Mouse (Mus musculus) heart, adult 2 months (tissue): ENCODE measurements at regions not wholly inside any gene's neighbourhood (a gene's known extent, or its start where the extent isn't known, plus 50 kb on each side); places are given as distances from the start of the nearest gene placed in this dataset.

Experiments
- DNase-seq, 2 experiments: peaks; one replicate each; pipeline ENCODE4 v3.0.0; 2021
- H3K27ac ChIP-seq: fragments of 200-600 bp; 2 replicates; pipeline ENCODE4 v1.8.1; 2022
- H3K27me3 ChIP-seq: fragments of 200-500 bp; 2 replicates; pipeline ENCODE4 v1.6.1; 2012; ENCODE audit warnings: mild to moderate bottlenecking, low read length, inconsistent platforms, mixed read lengths; ENCODE audit not compliant: control insufficient read depth, insufficient read depth
- H3K36me3 ChIP-seq: fragments of 200-500 bp; 2 replicates; pipeline ENCODE4 v1.6.1; 2012; ENCODE audit warnings: low read length, inconsistent platforms; ENCODE audit not compliant: control insufficient read depth, insufficient read depth
- H3K4me1 ChIP-seq: fragments of 200-500 bp; 2 replicates; pipeline ENCODE4 v1.6.1; 2011; ENCODE audit warnings: low read length; ENCODE audit not compliant: control insufficient read depth, insufficient read depth
- H3K4me3 ChIP-seq: fragments of 200-600 bp; 2 replicates; pipeline ENCODE4 v1.8.1; 2022
- H3K79me2 ChIP-seq: fragments of 200-500 bp; replicated peaks from 2 replicates; pipeline ENCODE4 v1.6.1; 2012; ENCODE audit warnings: mild to moderate bottlenecking, inconsistent platforms, low read length, moderate library complexity, mixed read lengths; ENCODE audit not compliant: control insufficient read depth, insufficient read depth
- H3K9ac ChIP-seq: fragments of 200-500 bp; 2 replicates; pipeline ENCODE4 v1.6.1; 2012; ENCODE audit warnings: low read depth, mild to moderate bottlenecking, control low read depth, inconsistent platforms, low read length, mixed read lengths
- CTCF ChIP-seq: fragments of 200-600 bp; IDR thresholded peaks from 2 replicates; pipeline ENCODE4 v1.8.1; 2022; ENCODE audit warnings: antibody characterized with exemption, mild to moderate bottlenecking, moderate library complexity
- EP300 ChIP-seq: fragments of 200-500 bp; IDR thresholded peaks from 2 replicates; pipeline ENCODE4 v1.6.1; 2011; ENCODE audit warnings: low read depth, low read length, control low read depth; ENCODE audit not compliant: insufficient read depth
- POLR2A ChIP-seq: fragments of 200-500 bp; IDR thresholded peaks from 2 replicates; pipeline ENCODE4 v1.6.1; 2011; ENCODE audit warnings: mild to moderate bottlenecking, low read depth, low read length, control low read depth; ENCODE audit not compliant: insufficient read depth
- WGBS: fragments of 180-500 bp; shearing (Covaris S2); methylation state at CpG from one replicate; pipeline ENCODE4 v1.1.7; 2018; 5-methylcytosine and 5-hydroxymethylcytosine counted together
- intact Hi-C: fragments of 180-260 bp; cut with DNase I; formaldehyde crosslinking; loops from one replicate; pipeline ENCODE4 v1.15.1; 2025

- Histone ChIP-seq H3K79me2 (no peaks in the 10 kb centered on the region), H3K4me3 (no peak overlapping the region), H3K36me3 (no peaks in the 10 kb centered on the region), H3K27ac (no peak overlapping the region), H3K4me1 (no peaks in the 10 kb centered on the region), H3K27me3 (no peaks in the 10 kb centered on the region), H3K9ac (no peak overlapping the region)
- no peak for DNase-seq
- TF ChIP-seq EP300 = no peak
- no peak for TF ChIP-seq POLR2A
- no peak for TF ChIP-seq CTCF
- WGBS = 37% methylated on average over 1 of the region's 1 CpGs
- intact Hi-C loops = no loop called here
Measured at GRCm38 (mm10) chr5:64452668-64453334, 296.7 kb downstream of the Tbc1d1 start.

GRCm38 (mm10) chr5:64459807-64460206 is 303.7 kb downstream of the Tbc1d1 start:
- no peak for TF ChIP-seq POLR2A
- TF ChIP-seq EP300 = no peak
- TF ChIP-seq CTCF = no peak
- H3K27ac ChIP-seq = no peak overlapping the region
- intact Hi-C loops = no loop called here
- H3K79me2 ChIP-seq = no peaks in the 10 kb centered on the region
- no peaks in the 10 kb centered on the region for H3K27me3 ChIP-seq
- H3K36me3 ChIP-seq = no peaks in the 10 kb centered on the region
- H3K4me1 ChIP-seq = no peaks in the 10 kb centered on the region
- WGBS = 89% methylated on average over 5 of the region's 5 CpGs
- DNase-seq = no peak
- H3K4me3 ChIP-seq = no peak overlapping the region
- no peak overlapping the region for H3K9ac ChIP-seq

GRCm38 (mm10) chr5:64460891-64461290 is 304.8 kb downstream of the Tbc1d1 start:
- no peak for TF ChIP-seq EP300
- TF ChIP-seq CTCF = no peak
- TF ChIP-seq POLR2A = no peak
- intact Hi-C loops = no loop called here
- H3K4me3 ChIP-seq = no peak overlapping the region
- DNase-seq = no peak
- H3K79me2 ChIP-seq = no peaks in the 10 kb centered on the region
- no peak overlapping the region for H3K27ac ChIP-seq
- H3K36me3 ChIP-seq = no peaks in the 10 kb centered on the region
- 91% methylated on average over 1 of the region's 1 CpGs for WGBS
- H3K27me3 ChIP-seq = no peaks in the 10 kb centered on the region
- no peak overlapping the region for H3K9ac ChIP-seq
- H3K4me1 ChIP-seq = no peaks in the 10 kb centered on the region

GRCm38 (mm10) chr5:64461592-64461991 is 305.5 kb downstream of the Tbc1d1 start:
- Histone ChIP-seq H3K36me3 (no peaks in the 10 kb centered on the region), H3K4me3 (no peak overlapping the region), H3K79me2 (no peaks in the 10 kb centered on the region), H3K4me1 (no peaks in the 10 kb centered on the region), H3K27ac (no peak overlapping the region), H3K27me3 (no peaks in the 10 kb centered on the region), H3K9ac (no peak overlapping the region)
- intact Hi-C loops = no loop called here
- WGBS = 89% methylated on average over 4 of the region's 4 CpGs
- TF ChIP-seq POLR2A = no peak
- TF ChIP-seq EP300 = no peak
- TF ChIP-seq CTCF = no peak
- DNase-seq = no peak

- TF ChIP-seq CTCF = no peak
- H3K27ac ChIP-seq = no peak overlapping the region
- H3K4me3 ChIP-seq = no peak overlapping the region
- H3K9ac ChIP-seq = no peak overlapping the region
- no peaks in the 10 kb centered on the region for H3K79me2 ChIP-seq
- H3K27me3 ChIP-seq = no peaks in the 10 kb centered on the region
- intact Hi-C loops = no loop called here
- DNase-seq = no peak
- H3K36me3 ChIP-seq = no peaks in the 10 kb centered on the region
- 71% methylated on average over 3 of the region's 3 CpGs for WGBS
- no peaks in the 10 kb centered on the region for H3K4me1 ChIP-seq
Measured at GRCm38 (mm10) chr5:64462411-64462810, 306.3 kb downstream of the Tbc1d1 start.

GRCm38 (mm10) chr5:64463570-64463969 is 307.5 kb downstream of the Tbc1d1 start:
- 75% methylated on average over 5 of the region's 5 CpGs for WGBS
- no peak overlapping the region for H3K27ac ChIP-seq
- intact Hi-C loops = no loop called here
- no peaks in the 10 kb centered on the region for H3K79me2 ChIP-seq
- no peak overlapping the region for H3K4me3 ChIP-seq
- H3K4me1 ChIP-seq = no peaks in the 10 kb centered on the region
- no peak for TF ChIP-seq CTCF
- no peak for TF ChIP-seq POLR2A
- TF ChIP-seq EP300 = no peak
- no peak for DNase-seq
- no peaks in the 10 kb centered on the region for H3K27me3 ChIP-seq
- H3K36me3 ChIP-seq = no peaks in the 10 kb centered on the region
- no peak overlapping the region for H3K9ac ChIP-seq
